Mouse (Mus musculus) thymus, postnatal 10 days (tissue): ENCODE measurements around the gene Iars2.

Experiments
- DNase-seq, 2 experiments: peaks; one replicate each; pipeline ENCODE4 v3.0.0; 2021; ENCODE audit warnings: low spot score in 2 of 2

Gene Iars2

DNA sequence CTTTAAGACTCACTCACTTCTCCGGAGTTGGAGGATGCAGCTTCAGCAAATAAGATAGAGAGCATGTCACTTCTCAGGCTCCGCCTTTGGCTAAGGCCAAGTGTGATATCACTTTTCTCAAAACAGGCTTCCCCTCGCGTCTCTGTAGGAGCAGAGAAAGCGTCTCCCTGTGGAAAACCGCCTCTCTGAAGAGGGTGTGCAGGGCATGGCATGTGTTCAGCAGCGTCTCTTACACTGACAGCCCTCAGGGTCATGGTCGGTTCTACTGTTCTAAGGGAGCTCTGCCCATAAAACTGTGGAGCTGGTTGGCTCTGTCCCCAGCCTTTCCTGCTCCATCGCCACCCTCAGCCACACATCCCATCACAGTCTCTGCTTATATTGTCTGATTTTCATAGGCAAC lies 49.9 kb downstream of the Iars2 start:
- no peak for DNase-seq

DNA sequence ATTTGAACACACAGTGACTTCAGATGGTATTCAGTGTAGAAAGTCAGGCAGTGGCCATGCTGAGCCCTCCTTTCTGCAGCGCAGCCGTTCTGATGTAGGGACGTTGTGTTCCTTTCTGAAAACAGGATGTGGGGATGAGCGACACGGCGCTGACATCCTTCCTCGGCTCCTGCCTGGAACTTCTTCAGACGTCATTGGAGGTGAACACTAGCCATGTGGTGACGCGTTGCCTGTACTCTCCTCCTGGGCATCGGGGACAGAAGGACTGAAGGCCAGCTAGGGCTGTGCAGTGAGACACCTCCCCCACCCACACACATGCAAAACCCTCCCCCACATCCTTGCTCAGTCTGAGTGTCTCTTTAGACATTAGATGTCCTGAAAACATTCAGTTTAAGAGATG lies 52.2 kb downstream of the Iars2 start:
- DNase-seq = no peak

DNA sequence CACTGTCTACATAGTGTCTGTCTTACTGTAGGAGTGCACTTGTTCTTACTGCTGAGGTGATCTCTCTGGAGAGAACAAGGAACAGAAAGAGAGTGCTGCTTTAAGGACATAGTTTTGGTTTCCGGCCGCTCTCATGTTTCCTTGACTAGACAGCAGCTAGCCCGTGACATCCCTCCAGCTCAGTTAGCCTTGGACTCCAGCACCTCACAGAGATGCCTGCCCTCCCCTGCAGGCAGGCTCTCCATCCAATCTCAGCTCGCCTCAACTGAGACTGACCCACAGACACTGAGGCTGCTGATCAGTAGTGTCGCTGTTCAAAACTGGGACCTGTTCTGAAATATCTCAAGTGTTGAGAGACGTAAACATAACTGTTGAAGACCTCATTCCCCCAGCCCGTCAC lies 53.2 kb downstream of the Iars2 start:
- no peak for DNase-seq

DNA sequence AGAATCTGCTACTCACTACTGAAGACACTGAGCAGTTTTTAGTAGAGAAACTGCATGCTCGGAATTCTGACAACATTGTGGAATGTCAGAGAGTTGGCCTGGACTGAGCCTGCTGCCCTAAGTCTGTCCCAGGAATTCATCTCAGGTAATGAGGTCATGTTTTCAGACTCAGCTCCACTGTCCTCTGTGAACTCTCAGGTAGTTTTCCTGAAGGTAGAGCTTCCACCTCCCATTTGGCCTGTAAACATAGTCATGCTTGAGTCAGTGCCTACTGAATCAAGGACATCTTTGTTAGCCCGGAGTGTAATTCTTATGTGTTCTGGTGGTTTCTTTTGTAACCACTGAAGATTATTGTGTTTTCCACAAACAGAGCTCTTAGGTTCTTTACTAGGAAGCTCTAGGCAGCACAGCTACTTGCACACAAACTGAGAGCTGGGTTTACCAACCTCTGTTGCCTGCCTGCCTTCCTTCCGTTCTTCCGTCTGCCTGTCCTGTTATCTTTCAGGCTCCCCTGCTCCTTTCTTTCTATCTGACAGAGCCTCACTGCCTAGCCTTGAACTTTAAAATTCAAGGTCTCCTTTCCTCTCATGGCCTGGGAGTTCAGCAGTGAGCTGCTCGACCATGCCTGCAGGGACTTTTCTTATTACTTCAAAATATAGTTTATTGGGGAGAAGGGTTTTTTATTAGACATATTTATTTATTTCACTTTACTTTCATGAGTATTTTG lies 54.2 kb downstream of the Iars2 start:
- no peak for DNase-seq

DNA sequence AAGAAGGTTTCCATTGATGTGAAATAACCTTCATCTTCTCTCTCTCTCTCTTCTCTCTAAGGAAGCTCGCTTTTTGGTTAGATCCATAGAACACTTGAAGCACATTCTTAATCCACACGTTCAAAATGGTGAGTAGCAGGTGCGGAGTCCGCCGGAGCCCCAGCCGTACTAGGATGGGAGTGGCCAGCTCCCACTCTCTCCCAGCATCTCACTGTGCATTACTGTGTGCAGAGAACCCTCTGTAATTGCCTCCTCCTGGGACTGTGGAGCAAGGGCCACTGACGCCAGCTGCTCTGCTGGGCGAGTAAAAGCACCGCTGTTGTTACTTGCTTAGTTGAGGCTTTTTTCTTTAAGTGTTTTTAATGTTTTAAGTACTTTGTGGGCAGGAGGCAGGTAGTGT lies 57.8 kb downstream of the Iars2 start:
- no peak for DNase-seq

DNA sequence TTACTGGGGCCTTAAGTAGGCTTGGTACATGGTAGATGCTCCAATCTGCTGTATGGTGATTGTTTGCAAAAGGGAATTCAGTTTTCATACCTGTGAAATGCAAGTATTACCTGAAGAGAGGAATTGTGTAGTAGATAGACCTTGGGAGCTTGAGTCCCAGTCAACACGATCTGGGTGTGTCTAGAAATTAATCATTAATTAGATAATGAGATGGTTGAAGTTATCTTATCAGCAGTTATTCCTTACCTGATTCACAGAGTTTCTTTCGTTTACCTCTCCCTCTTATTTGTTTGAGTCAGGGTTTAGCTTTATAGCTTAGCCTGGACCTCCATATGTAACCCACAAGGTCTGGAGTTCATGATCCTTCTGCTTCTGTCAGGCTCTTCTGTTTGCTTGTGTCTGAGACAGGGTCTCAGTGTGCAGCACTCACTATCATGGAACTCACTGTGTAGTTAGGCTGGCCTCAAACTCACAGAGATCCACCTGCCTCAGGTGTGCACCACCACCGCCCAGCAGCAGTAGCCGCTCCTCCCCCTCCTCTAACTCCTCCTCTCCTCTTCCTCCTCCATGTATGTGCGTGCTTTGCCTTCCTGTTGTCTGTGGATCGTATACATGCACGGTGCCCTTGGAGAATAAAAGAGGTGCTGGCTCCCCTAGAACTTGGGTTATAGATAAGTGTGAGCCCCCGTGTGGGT lies 58.6 kb downstream of the Iars2 start:
- DNase-seq = no peak

DNA sequence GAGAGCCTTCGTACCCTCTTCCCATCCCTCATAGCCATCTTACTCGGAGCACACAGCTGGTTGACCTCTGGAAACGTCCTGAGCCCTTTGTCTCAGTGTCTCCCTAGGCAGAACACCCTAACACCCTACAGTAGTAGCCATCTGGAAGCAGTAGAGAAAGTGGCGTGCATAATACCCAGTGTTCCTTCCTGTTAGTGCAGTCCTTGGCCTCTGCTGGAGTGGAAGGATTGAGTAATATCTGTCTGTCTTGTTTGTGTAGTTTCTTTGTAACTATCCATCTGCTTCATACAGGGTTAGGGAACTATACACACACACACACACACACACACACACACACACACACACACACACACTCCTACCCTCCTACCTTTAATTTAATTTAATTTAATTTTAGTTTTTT lies 60.5 kb downstream of the Iars2 start:
- DNase-seq = no peak

DNA sequence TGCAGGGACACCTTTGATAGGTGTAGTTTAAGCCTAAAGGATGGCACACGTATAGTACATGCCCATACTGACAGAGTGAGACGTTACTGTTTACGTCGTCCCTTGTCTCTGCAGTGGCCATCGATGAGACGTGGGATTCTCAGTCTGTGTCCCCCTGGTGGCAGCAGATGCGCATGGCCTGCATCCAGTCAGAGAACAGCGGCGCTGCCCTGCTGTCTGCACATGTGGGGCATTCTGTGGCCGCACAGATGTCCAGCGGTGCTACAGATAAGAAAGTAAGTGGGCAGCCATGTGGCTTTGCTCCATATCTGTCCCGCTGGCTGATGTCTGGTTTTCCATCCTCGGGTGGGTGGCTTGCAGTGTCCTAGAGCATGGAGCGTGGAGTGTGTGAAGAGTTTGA lies 66.6 kb downstream of the Iars2 start:
- DNase-seq = no peak

DNA sequence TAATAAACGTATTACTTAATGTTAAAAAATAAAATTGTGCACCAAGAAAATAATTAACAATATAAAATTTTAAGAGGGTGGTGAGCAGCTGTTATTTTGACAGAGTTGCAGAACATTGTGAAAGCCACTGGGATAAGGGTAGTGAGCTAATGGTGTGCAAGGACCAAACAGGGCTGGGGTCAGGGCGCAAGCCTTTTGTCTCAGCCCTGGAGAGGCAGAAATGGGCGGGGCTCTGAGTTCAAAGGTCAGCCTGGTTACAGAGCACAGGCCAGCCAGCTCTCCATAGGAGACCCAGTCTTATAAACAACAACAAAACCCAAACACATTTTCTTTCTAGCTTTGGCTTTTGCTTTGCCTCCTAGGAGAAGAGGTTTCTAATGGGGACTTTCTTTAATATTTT lies 72.4 kb downstream of the Iars2 start:
- DNase-seq = no peak

DNA sequence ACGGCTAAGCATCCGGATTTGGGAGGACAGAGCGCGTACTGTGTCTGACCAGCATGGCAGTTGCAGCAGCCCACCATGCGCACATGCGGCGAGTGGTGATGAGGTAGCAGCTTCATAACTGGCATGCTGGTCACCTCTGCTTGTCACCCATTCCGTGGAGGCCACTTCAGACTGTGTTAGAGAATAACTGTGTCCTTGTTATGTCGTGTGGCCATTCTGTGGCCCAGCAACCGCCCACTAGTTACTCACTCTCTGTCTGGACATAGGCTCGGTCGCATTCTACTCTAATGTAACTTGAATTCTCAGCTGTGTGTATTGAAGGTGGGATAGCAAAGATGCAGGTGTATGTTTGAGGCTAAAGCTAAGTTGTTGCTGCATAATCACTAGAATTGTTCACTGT lies 73.9 kb downstream of the Iars2 start:
- no peak for DNase-seq

DNA sequence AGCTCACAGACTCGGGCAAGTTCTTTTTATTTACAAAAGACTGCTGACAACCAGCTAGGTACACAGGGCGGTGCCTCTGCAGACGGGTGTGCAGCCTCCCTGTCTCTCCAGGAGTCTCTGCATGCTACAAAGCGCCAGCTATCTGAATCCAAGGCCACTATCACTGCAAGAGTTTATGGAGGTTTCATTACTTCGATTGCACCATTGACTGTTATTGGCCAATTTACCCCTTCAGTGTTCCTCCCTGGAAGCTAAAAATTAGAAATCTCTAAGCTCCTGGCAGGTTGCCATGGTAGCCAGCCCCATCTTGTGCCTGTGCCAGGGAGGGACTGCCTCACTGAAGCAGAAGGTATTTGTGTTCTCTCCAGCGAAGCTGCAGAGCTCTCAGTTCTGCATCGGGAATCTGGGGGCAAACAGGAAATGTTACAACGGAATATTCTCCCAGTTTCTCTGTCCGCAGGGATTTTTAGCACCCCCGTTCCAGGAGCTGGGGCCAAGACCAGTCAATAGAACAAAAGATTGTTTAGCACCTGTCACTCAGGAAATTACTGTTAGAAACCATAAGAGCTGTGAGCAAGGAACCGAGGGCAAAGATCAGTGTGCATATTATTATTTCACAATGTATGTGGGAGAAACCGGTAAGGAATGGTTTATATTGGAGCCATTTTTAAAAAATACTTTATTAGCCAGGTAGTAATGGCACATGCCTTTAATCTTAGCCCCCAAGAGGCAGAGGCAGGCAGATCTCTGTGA lies 75.9 kb downstream of the Iars2 start:
- DNase-seq = no peak

DNA sequence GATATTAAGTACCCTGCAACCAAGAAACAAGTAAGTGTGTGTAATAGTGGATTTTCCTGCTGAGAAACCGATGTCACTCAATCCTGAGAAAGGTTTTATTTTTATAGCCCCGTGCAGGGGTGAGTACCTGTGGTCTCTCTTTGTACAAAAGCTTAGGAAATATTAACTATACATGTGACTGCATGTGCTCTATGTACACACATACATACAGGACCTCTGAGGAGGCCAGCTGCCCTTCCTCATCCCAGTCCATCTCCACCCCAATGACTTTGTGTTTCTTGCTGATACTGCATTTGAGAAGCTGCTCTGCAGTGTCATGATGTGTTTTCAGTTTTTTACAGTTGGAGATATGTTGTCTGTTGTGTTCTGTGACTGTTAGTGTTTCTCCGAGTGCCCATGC lies 76.8 kb downstream of the Iars2 start:
- no peak for DNase-seq

DNA sequence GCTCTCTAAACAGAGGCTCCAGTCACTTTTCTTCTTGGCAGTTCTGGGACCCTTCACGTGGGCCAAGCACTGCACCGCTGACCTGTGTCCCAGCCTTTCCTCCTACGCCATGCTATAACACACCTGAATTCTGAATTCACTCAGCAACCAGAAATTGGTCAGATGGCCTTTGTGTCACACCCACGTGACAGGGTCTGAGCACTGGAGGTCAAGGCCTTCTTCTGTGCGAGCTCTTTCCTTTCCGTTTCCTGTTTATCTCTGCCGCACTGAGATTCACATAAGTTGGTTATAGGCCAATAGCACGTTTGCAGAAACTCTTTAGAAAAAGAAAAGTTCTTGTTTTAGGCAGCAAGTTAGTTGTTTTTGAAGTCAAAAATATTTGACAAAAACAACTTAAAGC lies 80.5 kb downstream of the Iars2 start:
- no peak for DNase-seq

DNA sequence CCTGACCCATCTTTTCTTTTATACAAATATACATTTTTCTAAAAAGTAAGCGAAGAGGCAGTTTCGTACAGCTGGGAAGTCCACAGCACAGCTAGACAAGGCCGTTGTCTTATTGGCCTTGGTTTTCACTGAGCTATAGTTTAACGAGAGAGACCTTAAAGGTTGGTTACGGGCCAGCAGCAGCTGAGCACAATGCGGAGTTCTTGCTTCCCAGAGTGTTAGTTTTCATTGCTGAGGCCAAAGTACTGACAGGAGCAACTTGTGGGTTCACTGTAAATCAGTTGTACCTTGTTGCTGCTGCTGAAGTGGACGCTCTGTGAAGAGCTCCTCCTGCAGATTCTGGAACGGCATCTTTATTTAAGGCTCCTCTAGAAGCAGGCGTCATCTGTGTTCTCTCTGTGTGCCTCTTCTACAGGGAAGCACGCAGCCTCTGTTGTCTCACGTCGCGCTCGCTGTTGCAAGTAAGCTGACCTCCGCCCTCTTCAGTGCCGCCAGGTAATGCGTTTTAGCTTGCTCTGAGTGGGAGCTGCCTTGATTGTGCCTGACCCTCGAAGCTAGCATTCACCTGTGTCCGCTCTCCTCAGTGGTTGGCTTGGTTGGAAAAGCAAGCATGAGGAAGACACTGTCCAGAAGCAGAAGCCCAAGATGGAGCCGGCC lies 81.6 kb downstream of the Iars2 start:
- no peak for DNase-seq

DNA sequence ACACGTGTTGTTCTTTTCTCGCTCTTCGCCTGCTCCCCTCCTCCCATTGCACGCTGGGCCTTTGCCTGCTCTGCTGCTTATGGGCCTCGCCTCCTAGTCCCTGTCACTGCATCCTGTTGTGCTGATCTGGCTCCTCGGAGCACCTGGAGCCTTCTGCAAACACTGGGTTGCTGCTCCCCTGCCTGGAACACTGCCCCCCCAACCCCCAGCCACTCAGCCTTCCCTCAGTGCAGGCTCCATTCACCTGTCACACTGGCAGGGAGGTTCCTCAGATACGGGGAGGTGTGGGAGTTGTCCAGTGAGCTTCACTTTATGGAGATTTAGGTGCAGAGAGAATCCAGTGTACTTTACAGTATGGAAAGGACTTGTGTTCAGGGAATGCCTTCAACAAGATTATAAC lies 83.7 kb downstream of the Iars2 start:
- no peak for DNase-seq

DNA sequence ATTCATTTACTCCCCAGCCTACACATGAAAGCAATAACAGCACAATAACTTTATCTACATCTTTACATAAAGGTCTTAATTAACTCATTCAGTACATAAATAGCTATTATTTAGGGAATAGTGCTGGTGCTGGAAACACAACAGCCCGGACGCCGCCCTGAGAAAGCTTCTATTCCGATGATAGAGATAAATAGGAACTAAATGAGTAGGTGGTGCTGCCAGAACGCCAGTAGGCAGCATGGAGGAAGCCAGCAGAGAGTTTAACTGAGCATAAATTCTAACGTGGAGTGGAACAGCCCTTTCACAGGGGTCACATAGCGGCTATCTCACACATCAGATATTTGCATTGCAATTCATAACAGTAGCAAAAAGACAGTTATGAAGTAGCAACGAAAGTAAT lies 86.2 kb downstream of the Iars2 start:
- no peak for DNase-seq

DNA sequence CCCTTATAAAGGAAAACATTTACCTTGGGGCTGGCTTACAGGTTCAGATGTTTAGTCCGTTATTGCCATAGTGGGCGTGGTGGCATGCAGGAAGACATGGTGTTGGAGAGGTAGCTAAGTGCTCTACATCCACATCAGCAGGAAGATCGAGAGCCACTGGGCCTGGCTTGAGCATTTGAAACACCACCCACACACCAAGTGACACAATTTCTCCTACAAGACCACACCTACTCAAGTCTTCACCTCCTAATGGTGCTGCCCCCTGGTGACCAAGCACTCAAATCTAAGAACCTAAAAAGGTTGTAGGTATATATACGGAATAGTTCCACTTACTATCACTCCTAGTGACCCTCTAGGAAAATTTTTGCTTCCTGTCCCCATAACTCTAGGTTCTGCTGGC lies 92.7 kb downstream of the Iars2 start:
- DNase-seq = no peak

DNA sequence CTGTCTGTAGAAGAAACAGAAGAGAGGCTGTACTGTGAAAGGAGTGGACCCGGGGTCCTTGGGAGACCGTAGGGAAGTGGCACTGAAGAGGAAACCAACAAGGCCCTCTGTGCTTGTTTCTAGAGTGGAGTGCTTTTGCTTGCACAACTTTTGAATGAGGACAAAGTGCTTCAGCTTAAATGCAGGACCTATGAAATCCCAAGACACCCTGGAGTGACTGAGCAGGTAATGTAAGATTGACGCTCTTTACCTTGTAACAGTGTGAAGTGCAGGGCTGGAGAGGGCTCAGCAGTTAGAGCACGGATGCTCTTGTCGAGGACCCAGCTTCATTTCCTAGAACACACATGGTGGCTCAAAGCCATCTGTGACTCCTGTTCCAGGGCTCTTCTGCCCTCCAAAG lies 93.4 kb downstream of the Iars2 start:
- DNase-seq = no peak
